Mouse (Mus musculus) thymus, adult 2 months (tissue): ENCODE measurements around the gene Khdrbs2. TPM values are rescaled to one million over a fixed set of nuclear protein-coding genes. Genes with fewer than 3 reads are reported as not detected.

Source experiments
- DNase-seq: peaks from one replicate; pipeline ENCODE4 v3.0.0; 2021
- H3K27ac ChIP-seq: fragments of 200-500 bp; 2 replicates; pipeline ENCODE4 v1.5.1; 2012; ENCODE audit warnings: low read length, control low read depth; ENCODE audit not compliant: control insufficient read depth, insufficient read depth
- H3K27me3 ChIP-seq: fragments of 200-500 bp; 2 replicates; pipeline ENCODE4 v1.6.1; 2012; ENCODE audit warnings: mild to moderate bottlenecking, low read length, moderate library complexity, mixed read lengths; ENCODE audit not compliant: control insufficient read depth, insufficient read depth
- H3K36me3 ChIP-seq: fragments of 200-500 bp; 2 replicates; pipeline ENCODE4 v1.6.1; 2012; ENCODE audit warnings: mild to moderate bottlenecking, low read length, moderate library complexity; ENCODE audit not compliant: control insufficient read depth, insufficient read depth
- H3K4me1 ChIP-seq: fragments of 200-500 bp; replicated peaks from 2 replicates; pipeline ENCODE4 v1.6.1; 2012; ENCODE audit warnings: low read length; ENCODE audit not compliant: control insufficient read depth, insufficient read depth
- H3K4me3 ChIP-seq: fragments of 200-500 bp; 2 replicates; pipeline ENCODE4 v1.5.1; 2012; ENCODE audit warnings: mild to moderate bottlenecking, low read length, control low read depth, moderate library complexity; ENCODE audit not compliant: control insufficient read depth, insufficient read depth
- CTCF ChIP-seq: fragments of 200-500 bp; IDR thresholded peaks from 2 replicates; pipeline ENCODE4 v1.5.1; 2012; ENCODE audit warnings: mild to moderate bottlenecking, control low read depth, low read length, moderate library complexity, borderline replicate concordance; ENCODE audit not compliant: control insufficient read depth, poor library complexity, insufficient read depth; ENCODE audit errors: extremely low read depth
- POLR2A ChIP-seq: fragments of 200-500 bp; IDR thresholded peaks from 2 replicates; pipeline ENCODE4 v1.6.1; 2012; ENCODE audit warnings: mild to moderate bottlenecking, low read length, control low read depth, moderate library complexity; ENCODE audit not compliant: control insufficient read depth, poor library complexity, insufficient read depth; ENCODE audit errors: extremely low read depth
- WGBS: fragments of 180-500 bp; shearing (Covaris S2); methylation state at CpG from one replicate; pipeline ENCODE4 v1.1.7; 2018; 5-methylcytosine and 5-hydroxymethylcytosine counted together
- polyA plus RNA-seq: library from polyadenylated mRNA; depleted of rRNA; stranded (reverse); fragments of >200 nt; gene quantifications from 2 replicates; pipeline ENCODE4 v1.2.3, GENCODE M21; 2012

Gene Khdrbs2
- polyA plus RNA-seq, 1 experiment, result 0.13 TPM

DNA sequence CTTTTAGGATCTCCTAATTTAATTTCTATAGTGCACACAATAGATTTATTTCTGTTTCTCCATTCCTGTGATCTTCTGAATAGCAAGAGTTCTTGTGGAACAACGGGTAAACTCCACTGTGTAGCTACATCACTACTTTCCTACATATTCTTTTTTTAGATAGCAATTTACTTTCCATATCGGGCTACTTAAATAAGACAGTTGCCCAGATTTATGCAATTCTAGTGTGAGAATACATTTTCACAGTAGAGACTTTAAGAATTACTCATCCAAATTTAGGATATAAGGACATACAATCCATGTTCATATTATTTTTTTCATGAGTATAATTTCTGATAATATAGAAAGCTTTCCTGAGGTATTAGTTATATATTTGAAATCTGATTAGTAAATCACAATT is 175.0 kb downstream of the Khdrbs2 start:
- H3K27ac ChIP-seq, result no peak overlapping the region
- no peak for DNase-seq
- 92% methylated on average over 2 of the region's 2 CpGs for WGBS
- H3K4me3 ChIP-seq, result no peak overlapping the region
- H3K36me3 ChIP-seq, result no peaks in the 10 kb centered on the region
- no peaks in the 10 kb centered on the region for H3K4me1 ChIP-seq
- TF ChIP-seq CTCF (no peak), POLR2A (no peak)
- H3K27me3 ChIP-seq, result no peaks in the 10 kb centered on the region

DNA sequence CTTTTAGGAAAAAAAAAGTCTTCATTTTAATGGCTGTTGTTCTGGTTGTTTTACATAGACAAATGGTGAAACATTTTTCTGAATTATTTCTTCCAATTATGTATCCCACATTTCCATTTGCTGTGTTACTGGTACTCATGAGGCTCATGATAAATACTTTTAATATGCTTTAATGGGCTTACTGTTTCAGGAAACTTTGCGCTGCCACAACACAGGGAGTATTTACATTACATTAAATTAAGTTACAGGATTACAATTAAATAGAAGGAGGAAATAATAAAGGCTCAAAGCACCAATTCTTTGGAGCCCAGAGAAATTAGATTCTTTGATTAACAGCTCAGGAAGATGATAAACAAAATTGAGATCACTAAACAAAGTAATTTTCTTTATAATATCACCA is 179.6 kb downstream of the Khdrbs2 start:
- H3K36me3 ChIP-seq, result no peaks in the 10 kb centered on the region
- 89% methylated on average over 1 of the region's 1 CpGs for WGBS
- no peaks in the 10 kb centered on the region for H3K27me3 ChIP-seq
- H3K27ac ChIP-seq, result no peak overlapping the region
- TF ChIP-seq CTCF, result no peak
- TF ChIP-seq POLR2A, result no peak
- no peaks in the 10 kb centered on the region for H3K4me1 ChIP-seq
- no peak overlapping the region for H3K4me3 ChIP-seq
- DNase-seq, result no peak

DNA sequence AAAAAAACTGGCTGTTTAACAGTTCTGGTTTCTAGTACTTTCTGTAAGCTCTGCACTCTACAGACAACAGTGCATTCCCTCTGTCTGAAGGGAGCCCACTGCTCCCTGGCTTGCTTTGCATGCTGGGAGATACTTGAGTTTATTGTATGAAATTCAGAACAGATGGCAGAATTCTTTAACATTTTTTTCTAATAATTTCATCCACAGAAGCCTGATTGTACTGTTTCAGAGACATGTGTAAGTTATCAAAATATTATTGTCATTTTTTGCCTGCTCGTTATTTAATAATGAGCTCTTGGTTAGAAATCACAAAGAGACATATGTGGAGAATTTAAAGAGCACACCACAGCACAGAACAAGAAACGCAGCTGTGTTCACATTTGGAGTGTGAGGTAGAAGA is 191.0 kb downstream of the Khdrbs2 start:
- no peak for TF ChIP-seq POLR2A
- TF ChIP-seq CTCF, result no peak
- Histone ChIP-seq H3K27ac (no peak overlapping the region), H3K27me3 (no peaks in the 10 kb centered on the region), H3K4me1 (no peaks in the 10 kb centered on the region), H3K36me3 (no peaks in the 10 kb centered on the region), H3K4me3 (no peak overlapping the region)
- DNase-seq, result no peak
- 85% methylated on average over 2 of the region's 2 CpGs for WGBS

DNA sequence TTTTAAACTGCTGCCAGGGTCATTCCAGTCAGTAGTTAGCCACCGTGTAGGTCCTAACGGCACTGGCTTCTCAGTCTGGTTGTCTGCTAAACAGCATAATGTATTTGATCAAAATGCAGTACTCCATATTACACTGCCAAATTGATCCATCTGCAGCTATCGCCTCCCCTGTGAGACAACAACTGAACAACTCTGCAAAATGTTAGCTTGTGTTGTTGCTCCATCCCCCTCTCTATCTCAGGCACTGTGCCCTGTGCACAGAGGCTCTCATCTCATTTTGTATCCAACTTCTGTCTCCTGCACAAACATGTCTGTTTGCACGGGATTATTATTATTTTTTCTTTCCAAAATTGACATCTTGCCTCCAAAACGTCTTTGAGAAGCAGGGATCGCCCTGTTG is 225.0 kb downstream of the Khdrbs2 start:
- no peaks in the 10 kb centered on the region for H3K36me3 ChIP-seq
- no peak overlapping the region for H3K4me3 ChIP-seq
- no peak for DNase-seq
- no peaks in the 10 kb centered on the region for H3K4me1 ChIP-seq
- no peaks in the 10 kb centered on the region for H3K27me3 ChIP-seq
- WGBS, result 85% methylated on average over 6 of the region's 6 CpGs
- TF ChIP-seq CTCF (no peak), POLR2A (no peak)
- no peak overlapping the region for H3K27ac ChIP-seq

DNA sequence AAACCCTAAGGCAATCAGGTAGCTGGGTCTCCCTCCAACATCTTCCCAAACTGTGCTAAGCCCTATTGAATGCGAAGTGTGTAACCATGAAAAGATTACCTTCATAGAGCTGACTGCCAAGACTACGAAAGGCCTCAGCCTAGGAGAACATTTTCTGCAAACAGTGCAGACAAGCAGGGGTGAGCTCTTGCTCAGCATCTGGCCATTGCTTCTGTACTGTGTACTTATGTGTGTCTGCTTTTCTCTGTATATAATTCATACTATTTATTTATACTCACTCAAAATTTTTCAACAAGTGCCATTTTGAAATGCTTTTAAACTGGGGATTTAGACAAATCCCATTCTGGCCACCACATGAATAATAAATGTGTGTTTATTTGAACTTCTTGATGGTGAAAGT is 235.1 kb downstream of the Khdrbs2 start:
- H3K4me3 ChIP-seq, result no peak overlapping the region

DNA sequence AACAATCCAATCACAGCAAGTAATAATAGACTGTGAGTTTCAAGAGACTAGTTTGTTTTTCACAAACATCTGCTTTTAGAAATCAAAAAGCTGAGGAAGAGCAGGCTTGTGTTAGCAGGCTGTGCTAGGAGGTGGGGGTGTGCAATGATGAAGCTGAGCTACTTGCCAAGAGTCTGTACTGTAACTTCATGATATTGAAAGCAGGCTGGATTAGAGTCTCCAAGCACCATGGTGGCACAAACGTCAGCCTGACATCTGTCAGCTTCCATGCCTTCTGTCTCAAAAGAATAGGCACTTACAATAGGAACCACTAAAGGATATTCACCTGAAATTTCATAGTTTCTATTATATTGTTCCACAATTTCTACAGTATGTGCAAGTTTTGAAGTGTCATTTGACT is 255.9 kb downstream of the Khdrbs2 start:
- H3K27me3 ChIP-seq, result no peaks in the 10 kb centered on the region
- H3K4me1 ChIP-seq, result no peaks in the 10 kb centered on the region
- H3K27ac ChIP-seq, result no peak overlapping the region
- H3K36me3 ChIP-seq, result no peaks in the 10 kb centered on the region
- no peak for DNase-seq
- 73% methylated on average over 1 of the region's 1 CpGs for WGBS
- no peak overlapping the region for H3K4me3 ChIP-seq
- TF ChIP-seq POLR2A (no peak), CTCF (no peak)

More for the DNA sequence above, 235.1 kb downstream of the Khdrbs2 start:
- Histone ChIP-seq H3K27me3 (no peaks in the 10 kb centered on the region), H3K36me3 (no peaks in the 10 kb centered on the region), H3K27ac (no peak overlapping the region), H3K4me1 (no peaks in the 10 kb centered on the region)
- WGBS, result 94% methylated on average over 2 of the region's 2 CpGs
- no peak for DNase-seq
- TF ChIP-seq CTCF (no peak), POLR2A (no peak)

DNA sequence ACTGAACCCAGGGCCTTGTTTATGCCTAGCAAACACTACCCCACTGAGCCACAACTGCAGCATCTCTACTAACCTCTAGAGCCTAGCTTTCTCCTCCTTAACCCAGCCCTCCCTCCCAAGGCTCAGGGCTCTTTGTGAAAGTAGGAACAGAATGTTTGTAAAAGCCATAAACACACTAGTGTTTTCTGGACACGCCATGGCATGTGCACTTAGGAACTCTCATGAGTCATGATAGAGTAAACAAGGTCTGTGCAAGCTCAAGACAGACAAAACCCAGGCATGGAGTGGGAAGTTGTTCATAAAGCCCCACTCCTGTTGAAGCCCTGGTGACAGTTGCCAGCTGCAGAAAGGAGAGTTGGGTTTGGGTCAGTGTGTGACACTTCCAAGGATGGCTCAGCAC is 257.0 kb downstream of the Khdrbs2 start:
- no peak for TF ChIP-seq CTCF
- DNase-seq, result no peak
- Histone ChIP-seq H3K27ac (no peak overlapping the region), H3K36me3 (no peaks in the 10 kb centered on the region), H3K4me1 (no peaks in the 10 kb centered on the region), H3K4me3 (no peak overlapping the region), H3K27me3 (no peaks in the 10 kb centered on the region)
- WGBS, result 57% methylated on average over 1 of the region's 1 CpGs

DNA sequence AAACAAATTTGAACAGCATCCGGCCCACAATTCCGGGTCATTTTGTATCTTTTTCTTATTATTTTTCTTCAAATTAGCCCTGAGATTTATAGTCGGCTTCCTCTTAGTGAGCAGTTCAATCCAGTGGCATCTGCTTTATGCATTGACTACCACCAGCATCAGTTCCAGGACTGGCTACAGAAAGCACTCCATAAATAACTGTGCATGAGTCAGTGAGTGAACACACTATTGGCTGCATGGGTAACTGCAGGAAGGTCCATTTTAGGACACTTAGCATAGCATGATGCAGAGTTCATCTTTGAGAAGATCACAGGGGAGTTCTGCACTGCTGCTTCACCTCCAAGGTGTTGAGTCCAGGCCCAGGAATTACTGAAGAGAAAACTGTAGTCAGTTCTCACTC is 258.0 kb downstream of the Khdrbs2 start:
- Histone ChIP-seq H3K27me3 (no peaks in the 10 kb centered on the region), H3K27ac (no peak overlapping the region), H3K4me1 (no peaks in the 10 kb centered on the region), H3K4me3 (no peak overlapping the region), H3K36me3 (no peaks in the 10 kb centered on the region)
- TF ChIP-seq POLR2A, result no peak
- no peak for DNase-seq
- 91% methylated on average over 3 of the region's 3 CpGs for WGBS
